Mouse (Mus musculus) ovary, postnatal 36 days (tissue): ENCODE results near the gene Nhp2.

ENCODE experiments used
- DNase-seq: peaks from one replicate; pipeline ENCODE4 v3.0.0; 2022; ENCODE audit warnings: low spot score, mixed read lengths

Nhp2 gene

DNA sequence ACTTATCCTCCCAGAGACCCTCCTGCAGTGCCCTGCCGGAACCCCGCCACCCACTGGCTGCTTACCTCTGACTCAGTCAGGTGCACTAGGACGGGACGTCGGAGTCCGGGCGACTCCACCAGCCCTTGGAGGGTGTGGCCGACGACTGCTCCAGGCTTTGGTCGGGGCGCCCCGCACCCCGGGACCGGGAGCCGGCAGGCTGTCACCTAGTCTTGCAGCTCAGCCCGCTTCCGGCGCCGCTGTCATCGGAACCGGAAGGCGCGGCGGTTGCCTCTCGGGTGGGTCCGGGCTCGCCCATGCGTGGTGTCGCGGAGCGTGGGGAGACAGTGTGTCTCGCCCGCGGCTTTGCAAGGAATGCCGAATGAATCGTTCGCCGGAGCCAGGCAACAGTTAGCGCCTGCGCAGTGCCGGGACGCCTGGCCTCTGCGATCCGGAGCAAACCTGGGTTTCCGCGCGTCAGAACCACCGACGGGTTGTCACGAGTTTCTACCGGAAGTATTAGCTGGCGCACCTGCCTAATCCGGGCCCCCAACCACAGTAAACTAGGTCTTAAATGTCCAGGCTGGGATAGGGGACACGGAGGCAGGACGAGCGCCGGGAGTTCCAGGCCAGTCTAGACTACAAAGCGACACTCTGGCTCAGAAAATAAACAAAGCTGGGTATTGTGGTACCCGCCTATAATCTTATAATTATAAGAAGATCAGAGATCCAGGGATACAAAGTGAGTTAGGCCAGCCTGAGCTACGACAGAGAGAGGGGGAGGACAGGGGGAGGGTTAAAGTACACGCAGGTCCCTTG lies 16.2 kb downstream of the Nhp2 start, which contains the start of gene Rmnd5b:
Rmnd5b (minus strand) TSS at position 372 of the 798 bp plus-strand sequence.
- DNase-seq, result peak; percentile 85

DNA sequence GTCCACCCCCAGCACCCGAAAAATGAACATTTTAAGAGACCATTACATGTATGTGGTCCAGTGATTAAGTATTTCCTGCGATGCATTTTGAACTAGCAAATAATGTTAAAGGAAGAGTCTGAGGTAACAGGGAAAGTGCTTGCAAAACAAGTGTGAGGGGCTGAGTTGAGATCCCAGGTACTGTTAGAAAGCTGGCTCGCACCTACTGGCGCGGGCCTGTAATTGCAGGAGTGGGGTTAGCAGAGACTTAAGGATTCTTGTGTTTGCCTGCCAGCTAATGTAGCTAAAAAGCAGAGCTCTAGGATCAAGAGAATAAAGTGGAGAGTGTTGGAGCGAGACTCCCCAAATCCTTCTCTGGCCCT lies 16.8 kb downstream of the Nhp2 start:
- peak; percentile 58 for DNase-seq

DNA sequence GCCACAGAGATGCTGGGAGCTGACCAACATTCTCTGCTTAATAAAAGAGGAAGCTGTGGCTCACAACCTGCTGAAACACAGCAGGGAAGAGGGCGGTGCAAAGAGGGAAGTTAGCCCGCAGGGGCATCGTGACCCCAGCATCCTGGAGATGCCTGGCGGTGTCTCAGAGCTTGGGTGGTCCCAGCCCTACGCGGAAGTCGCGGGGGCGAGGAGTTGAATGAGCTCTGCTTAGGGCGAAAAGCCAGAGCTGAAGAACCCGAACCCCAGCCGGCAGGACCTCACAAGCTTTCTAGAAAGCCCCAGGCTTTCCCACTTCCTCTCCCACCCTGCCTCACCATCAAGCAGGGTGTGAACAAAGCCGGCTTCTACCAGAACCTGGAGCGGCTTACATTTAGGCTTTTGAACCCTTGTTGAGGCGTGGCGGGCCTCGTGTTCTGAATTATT lies 18.5 kb downstream of the Nhp2 start:
- DNase-seq, result peak; percentile 56

DNA sequence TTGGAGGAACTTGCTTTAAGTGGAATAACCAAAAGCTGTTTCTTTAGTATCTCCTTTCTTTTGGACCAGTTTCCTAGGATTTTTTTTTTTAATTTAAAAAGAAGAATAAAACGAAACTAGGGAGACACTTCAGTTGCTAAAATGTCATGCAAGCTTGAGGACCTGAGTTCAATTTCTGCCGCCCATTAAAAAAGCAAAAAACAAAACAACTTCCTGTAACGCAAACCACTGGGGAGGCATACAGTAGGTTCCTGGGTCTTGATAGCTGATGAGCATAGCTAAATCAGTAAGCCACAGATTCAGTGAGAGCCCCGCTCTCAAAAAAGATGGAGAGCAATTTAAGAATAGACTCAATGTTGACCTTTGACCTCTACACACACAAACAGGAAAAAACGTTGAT lies 19.0 kb downstream of the Nhp2 start:
- DNase-seq, result no peak

DNA sequence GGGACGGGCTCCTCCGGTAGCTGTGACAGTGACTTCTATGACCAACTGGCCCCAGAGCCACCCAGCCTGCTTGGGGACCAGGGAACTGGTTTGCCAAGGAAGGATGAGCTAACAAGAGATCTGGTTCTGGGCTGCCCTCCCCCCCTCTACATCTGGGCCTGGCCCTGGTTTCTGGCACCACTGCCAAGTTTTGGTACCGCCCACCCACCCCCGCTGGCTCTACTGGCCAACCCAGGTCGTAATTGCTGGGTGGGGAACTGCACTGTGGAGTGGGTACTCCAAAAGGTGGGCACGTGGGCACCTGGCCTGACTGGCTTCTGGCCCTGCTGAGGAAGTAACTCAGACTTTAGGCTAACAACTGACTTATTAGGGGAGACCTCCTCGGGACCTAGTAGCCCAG lies 21.2 kb downstream of the Nhp2 start:
- no peak for DNase-seq

DNA sequence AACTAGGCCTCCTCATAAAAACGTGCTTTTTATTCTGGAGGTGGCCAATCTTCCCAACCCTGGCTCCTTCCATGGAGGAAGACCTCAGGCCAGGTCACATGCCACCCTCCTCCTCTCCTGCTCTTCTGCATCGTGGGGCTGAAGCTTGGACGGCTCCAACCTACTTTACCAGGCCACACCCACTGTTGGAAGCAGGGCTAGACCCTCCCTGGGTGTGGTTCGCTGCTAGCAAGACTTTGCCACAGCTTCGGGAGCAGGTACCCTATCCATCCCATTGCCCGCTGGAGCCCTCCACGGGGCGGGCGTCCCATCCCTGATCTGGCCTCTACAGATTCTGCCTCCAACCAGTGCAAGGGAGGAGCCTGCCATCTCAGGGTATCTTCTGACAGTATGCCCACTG lies 23.7 kb downstream of the Nhp2 start:
- no peak for DNase-seq

DNA sequence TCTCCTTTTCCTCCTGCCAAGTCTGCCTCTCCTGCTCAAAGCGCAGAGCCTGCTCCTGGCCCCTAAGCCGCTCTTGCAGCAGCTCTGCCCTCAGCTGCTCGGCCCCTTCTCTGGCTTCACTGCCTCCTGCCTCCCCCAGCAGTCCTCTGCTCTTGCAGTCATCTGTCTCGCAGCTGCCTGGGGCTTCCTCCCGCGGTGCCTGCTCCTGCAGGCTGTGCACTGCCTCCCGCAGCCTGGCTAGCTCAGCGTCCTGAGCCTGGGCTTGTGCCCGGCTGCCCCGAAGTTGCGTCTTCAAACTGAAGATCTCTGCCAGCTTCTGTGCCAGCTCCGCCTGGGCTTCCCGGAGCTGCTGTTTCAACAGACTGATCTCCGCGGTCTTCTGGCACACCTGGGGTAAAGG lies 24.2 kb downstream of the Nhp2 start:
- no peak for DNase-seq

DNA sequence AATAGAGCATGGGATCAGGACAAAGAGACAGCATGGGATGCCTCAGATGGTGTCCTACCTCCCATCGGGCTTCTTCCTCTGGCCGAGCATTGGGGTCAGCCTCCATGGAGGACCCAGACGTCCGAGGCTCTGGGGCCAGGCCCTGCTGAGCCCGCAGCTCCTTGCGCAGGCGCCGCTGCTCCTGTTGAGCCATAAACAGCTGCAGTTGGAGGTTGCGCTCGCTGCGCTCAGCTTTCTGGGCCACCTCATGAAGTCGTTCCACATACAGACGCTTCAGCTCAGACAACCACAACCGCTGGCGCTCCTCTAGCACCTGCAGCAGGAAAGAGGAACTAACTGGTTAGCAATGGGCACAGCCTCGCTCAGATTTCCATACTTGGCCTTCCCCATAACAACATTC lies 24.7 kb downstream of the Nhp2 start:
- no peak for DNase-seq

DNA sequence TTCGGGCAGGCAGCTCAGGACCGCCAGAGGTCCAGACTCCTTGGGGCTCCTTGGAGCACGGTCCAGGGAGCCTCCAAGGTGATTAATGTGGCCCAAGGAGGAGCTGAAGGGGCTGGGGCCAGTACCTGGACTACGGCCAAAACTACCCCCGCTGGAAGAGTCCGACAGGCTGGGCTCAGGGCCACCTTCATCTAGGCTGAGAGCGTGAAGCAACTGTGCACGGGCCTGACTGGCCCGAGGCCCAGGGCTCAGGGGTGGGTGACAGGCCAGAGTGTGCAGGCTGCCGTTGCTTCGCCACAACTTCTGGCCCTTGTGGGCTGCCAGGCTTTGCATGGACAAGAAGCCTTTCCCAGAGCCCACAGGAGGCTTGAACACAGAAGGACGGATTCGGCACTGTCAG lies 25.8 kb downstream of the Nhp2 start:
- no peak for DNase-seq

DNA sequence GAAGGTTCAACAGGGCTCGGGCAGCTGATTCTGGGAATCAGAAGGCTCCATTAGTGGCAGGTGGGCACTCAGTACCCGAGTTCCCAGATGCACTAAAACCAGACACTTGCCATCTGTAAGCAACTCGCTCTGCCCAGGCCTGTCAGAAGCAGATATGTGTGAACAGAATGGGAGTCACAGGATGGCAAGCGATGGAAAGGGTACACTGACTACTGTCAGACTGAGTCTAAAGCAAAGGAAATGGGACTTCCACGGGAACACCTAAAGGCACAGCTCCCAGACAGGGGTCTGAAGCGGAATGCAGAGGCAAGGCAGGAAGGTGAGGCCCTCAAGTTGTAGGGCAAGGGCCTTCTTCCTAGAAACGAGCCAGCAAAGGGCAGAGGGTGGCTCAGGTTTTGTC lies 26.7 kb downstream of the Nhp2 start:
- DNase-seq, result no peak

DNA sequence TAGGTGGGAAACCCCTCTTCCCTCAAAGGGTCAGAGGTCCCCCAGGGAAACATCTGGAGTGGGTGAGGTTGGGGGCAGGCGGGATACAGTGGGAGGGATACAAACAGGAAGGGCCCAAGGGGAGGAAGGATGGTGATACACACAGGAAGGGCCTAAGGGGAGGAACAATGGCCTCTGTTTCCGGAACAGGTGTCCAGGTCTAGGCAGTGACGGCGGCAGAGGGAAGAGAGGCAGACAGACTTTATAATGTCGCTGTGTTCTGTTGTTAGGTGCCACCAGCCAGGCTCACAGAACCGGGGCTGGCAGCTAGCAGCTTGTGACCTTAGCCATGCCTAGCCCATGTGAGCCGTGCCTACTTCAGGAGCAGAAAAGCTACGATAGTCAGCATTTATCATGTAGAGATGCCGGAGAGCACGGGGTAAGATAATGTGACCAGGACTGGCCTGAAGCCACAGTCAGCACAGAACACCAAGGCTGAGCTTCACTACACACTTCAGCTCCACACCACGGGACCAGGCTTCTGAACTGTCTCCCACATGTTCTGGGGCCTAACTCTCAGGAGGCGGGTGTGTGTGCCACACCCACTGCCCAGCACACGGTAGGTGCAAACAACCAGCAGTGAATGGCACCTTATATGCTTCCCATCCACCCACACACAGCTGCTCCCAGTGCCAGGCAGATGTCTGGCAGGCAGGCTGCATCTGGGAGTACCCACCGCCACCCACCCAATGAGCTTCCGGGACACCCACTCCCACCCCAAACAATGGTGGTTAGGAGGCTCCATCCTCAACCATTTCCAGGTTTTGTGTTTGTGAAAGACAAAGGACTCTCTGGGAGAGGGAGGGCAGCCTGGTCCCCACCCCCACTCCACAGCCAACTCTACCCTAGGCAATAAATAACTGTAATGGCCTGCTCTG lies 27.5 kb downstream of the Nhp2 start:
- DNase-seq, result no peak

DNA sequence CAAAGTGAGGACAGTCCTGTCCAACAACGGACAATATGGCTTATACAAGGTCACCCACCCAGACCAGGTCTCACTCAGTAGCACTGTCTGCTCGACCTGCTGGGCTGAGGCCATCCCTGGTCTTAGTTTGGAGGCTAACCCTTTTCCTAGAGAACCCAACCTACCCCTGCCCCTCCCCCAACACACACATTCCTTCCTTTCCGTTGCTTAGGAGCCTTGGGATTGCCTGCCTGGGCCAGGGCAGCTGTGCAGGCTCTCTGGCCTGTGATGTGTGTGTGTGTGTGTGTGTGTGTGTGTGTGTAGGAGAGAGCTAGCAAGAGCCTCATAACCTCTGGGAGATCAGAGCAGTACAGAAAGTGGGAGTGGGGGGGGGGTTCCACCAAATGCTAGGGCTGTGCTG lies 29.0 kb downstream of the Nhp2 start:
- no peak for DNase-seq

DNA sequence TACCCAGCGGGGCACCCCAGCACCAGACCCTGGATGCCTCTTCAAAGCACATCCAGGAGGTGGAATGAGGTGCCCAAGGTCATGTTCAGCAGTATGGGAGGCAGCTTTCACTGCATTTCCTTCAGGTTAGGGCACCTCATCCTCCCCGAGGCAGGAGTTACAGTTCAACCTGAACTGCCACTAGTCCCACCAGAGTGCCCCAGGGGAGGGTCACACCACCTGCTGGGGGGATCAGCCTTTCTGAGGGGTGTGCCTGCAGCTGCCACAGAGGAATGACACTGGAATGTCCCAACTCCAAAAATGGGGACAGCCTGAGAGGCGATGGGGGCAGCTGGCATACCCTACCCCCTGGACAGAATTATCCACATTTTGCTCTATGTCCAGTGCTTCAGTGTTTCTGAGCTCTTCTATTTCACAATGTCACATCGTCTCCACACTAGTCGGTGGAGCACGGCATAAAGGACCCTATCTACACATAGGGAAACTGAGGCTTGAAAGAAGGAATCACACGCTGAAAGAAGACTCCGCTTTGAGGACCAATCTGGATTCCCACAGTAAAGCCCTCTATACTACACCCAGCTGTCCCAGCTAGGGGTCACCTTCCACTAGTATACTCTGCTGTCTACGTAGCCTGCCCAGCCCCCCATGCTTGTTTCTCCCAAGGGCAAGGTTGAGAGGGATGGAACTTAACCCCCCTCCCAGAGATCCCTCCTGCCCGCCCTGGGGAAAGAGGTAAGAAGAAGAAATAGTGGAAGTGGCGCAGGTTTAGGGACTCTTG lies 29.8 kb downstream of the Nhp2 start:
- no peak for DNase-seq

DNA sequence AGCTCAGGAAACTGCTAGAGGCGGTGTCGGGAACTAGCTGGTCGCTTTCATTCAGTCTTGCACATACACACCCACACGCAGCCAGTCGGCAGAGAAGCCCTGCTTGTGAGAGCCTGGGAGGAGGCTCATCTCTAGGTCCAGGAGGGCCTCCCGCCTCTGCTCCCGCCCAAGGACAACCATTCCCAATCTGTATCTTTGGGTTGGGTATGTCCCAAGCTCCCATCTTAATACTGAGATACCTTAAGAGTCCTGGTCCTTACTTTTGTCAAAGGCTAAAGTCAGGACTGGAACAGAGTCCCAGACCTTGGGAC lies 30.3 kb downstream of the Nhp2 start:
- DNase-seq, result no peak

DNA sequence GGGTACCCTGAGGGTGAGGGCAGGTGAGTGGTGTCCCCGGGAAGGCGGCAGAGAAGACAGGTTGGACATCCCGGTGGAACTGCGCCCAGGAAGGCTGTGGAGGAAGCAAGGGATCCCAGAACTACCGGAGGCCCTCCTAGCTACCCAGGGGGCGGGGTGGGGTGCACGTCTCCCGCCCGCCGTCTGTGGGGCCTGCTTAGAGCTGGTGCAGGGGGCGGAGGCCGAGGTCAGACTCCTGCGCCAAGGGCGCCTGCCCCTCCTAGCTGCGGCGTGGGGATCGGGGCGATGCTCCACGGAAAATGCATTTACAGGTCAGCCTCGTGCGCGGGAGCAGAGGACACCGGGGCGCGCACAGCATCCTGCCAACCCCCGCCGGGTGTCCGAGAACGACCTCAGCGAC lies 30.7 kb downstream of the Nhp2 start:
- peak; percentile 43 for DNase-seq

DNA sequence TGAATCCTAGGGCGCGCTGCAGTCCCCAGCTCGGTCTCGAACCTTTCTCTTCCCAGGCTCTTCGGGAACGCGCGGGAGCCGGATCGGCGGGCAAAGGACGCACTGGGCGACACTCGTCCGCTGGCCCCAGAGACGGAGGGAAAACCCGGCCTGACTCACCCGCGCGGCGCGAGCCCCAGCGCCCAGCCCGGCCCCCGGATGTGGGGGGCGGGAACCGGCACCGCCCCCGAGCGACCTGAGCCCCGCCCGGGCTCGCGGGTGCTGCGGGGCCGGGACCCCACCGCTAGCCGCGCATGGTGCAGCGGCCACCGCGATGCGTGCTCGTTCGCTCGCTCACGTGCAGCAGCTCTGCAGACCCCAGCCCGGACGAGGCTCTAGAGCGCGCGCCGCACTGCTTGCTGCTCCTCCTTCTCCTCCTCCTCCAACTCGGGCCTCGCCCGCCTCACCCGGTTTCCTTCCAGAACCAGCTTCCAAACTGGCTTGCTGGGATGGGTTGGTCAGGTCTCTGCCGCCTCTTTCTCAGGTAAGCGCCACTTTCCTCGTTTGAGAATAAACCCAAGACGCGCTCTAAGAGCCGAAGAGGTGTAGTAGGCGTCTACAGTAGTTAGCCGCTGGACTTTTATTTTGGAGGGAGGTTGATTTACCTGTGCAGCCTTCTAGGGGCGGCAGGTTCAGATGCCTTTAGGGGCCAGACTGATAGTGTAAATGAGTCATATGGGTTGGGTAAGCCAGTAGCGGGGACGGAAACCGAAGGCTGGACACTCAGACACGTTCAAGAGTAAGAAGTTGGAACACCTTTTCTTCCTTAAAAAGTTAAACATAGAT lies 31.4 kb downstream of the Nhp2 start, which contains the start of the genes N4bp3 and D930048N14Rik:
N4bp3 (minus strand) TSS at position 152 of the 825 bp plus-strand sequence.
D930048N14Rik (plus strand) TSS at position 264 of the 825 bp plus-strand sequence.
- DNase-seq, result peak; percentile 80

DNA sequence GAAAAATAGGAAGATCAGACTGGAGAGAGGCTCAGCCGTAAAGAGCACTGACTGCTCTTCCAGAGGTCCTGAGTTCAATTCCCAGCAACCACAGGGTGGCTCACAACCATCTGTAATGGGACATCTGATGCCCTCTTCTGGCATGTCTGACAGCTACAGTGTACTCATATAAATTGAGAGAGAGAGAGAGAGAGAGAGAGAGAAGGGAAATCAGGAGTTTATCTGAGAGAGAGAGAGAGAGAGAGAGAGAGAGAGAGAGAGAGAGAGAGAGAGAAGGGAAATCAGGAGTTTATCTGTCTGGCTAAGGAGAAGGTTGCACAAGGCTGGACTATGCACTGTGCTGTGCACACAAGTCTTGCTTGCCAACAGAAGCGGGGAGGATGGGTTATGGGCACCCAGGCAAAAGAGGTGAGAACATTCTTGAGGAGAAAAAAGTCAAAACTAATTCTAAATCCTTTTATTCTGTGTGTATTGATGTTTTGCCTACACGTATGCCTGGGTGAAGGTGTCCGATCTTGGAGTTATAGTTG lies 33.4 kb downstream of the Nhp2 start:
- DNase-seq, result no peak

DNA sequence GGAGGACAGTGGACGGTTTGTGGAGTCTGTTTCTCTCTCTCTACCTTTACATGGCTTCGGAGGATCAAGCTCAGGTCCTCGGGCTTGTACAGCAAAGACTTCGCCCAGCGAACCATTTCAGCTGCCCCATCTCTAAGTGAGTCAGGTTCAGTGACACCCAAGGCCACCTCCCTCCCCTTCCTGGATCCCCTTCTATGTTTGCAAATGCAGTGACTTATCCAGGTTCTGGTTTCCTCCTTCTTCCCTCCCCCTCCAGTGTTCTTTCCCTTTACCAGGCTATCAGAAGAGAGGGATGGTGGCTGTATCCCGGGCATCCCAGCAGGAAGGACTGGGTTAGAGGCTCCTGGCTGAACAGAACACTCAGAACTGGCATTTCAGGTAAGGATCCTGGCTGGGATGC lies 34.2 kb downstream of the Nhp2 start:
- DNase-seq, result no peak

DNA sequence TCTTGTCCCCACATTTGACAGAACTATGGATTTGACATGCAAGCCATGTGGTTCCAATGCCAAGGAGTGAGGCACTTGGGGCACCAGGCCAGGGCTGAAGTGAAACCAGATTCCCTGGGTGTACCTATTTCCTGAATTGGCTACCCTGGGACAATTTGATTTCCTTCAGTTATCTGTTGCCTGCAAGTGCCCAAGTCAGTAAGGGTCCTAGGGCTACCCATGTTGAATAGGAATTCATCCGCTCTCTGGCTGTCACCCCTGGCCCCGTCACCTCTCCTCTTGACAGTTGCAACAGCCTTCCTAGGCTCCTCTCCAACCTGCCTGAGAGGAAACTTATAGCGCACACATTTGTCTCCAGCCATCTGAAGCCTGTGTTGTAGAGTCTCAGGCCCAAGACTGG lies 35.4 kb downstream of the Nhp2 start:
- DNase-seq, result no peak

DNA sequence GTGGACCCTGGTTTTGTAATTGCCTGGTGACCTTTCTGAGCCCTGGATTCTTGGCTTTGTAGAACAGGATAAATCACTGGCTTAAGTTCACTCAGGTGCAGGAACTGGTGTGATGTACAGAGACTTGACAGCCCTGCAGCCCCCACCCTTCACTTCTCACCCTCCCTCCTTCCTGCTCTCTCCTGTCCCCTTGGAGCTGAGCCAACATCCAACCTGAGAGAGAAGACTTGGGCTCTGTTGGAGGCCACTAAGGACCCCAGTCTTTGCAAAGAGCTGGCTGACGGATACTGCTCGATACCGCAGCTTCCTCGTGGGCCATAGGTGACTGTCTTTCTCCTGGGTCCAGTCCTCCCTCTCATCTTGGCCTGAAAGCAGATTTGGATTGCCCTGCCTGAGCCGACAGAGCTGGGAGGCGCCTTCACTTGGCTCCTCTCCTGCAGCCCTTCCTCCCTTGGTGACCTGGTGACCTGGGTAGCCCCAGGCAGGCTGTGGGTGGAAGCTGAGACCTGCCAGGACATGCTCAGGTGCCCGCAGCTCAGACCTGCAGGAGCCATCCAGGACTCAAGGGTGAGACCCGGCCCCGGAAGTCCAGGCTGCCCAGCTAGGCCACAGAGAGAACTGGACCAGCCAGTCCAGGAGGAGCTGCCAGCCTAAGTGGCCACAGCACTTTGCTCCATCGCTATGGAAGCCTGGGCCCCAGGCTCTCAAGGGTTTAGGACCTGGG lies 37.4 kb downstream of the Nhp2 start:
- DNase-seq, result peak; percentile 24

DNA sequence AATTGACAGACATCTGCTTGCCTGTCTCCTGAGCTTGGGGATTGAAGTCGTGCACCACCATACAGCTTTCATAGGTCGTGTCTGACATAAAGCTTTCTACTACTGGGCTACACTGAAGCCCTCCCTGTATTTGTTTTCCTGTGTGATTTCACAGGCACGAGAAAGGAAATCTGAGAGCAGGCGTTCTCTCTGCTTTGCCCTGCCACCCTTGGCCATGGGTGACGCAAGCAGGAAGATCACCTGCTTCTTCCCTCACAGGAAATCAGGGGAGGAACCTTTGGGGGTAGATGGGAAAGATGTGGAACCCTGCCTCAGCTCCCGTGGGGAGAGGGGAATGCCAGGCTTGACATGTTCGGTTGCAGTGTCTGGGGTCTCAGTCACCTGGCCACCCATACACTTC lies 38.8 kb downstream of the Nhp2 start:
- DNase-seq, result no peak
